Mouse (Mus musculus) heart, postnatal 10 days (tissue): Measurements from ENCODE around the gene Pbx3. TPM values are rescaled to one million over a fixed set of nuclear protein-coding genes. Genes with fewer than 3 reads are reported as not detected.

ENCODE experiments used
- DNase-seq, 2 experiments: peaks; one replicate each; pipeline ENCODE4 v3.0.0; 2021
- intact Hi-C: fragments of 180-260 bp; cut with DNase I; formaldehyde crosslinking; loops from one replicate; pipeline ENCODE4 v1.15.1; 2025
- total RNA-seq, 2 experiments: library from RNA; stranded (reverse); gene quantifications; 2 replicates each; pipeline ENCODE4 v1.2.3; 2021

Gene Pbx3
- total RNA-seq = 10 to 100 TPM; 16.2 to 17.2 TPM

- intact Hi-C loops = loop anchor here (2.0 to 10.0 kb wide), 4 partner anchors 34 to 620 kb away; partner anchors contain the start of gene Mapkap1
- peak; percentile 97 to 98 for DNase-seq
Measured at GRCm38 (mm10) chr2:34372305-34373301, at the start of gene Pbx3. Gene Pbx3 (minus strand): TSS chr2:34373142.

GRCm38 (mm10) chr2:34420256-34420655, 47.3 kb upstream of the Pbx3 start:
- intact Hi-C loops = no loop called here
- peak; percentile 7 for DNase-seq

GRCm38 (mm10) chr2:34409741-34410340, 36.9 kb upstream of the Pbx3 start:
- no peak for DNase-seq
- intact Hi-C loops = loop anchor here (5.0 to 10.0 kb wide), 2 partner anchors 107 to 235 kb away; no protein-coding TSS in a partner anchor

GRCm38 (mm10) chr2:34408341-34408740, 35.4 kb upstream of the Pbx3 start:
- DNase-seq = no peak
- intact Hi-C loops = loop anchor here (5.0 to 10.0 kb wide), 2 partner anchors 109 to 236 kb away; no protein-coding TSS in a partner anchor

- intact Hi-C loops = loop anchor here (2.0 to 10.0 kb wide), 3 partner anchors 35 to 237 kb away; partner anchors contain the start of gene Pbx3
- no peak for DNase-seq
Measured at GRCm38 (mm10) chr2:34407596-34407995, 34.7 kb upstream of the Pbx3 start.

GRCm38 (mm10) chr2:34406601-34407464, 33.9 kb upstream of the Pbx3 start, which contains the start of gene Mapkap1:
Gene Mapkap1 (plus strand): TSS chr2:34406771.
- peak; percentile 98 to 99 for DNase-seq
- intact Hi-C loops = loop anchor here (2.0 to 10.0 kb wide), 3 partner anchors 34 to 238 kb away; partner anchors contain the start of gene Pbx3

- no peak for DNase-seq
- intact Hi-C loops = no loop called here
Measured at GRCm38 (mm10) chr2:34399535-34399934, 26.6 kb upstream of the Pbx3 start.

- intact Hi-C loops = loop anchor here (10.0 kb wide), 1 partner anchor 256 kb away; no protein-coding TSS in a partner anchor
- DNase-seq = no peak
Measured at GRCm38 (mm10) chr2:34378930-34379329, 6.0 kb upstream of the Pbx3 start.

GRCm38 (mm10) chr2:34374349-34374748, 1.4 kb upstream of the Pbx3 start:
- intact Hi-C loops = loop anchor here (5.0 to 10.0 kb wide), 3 partner anchors 122 to 622 kb away; no protein-coding TSS in a partner anchor
- no peak for DNase-seq

GRCm38 (mm10) chr2:34373886-34374285, 944 bp upstream of the Pbx3 start:
- intact Hi-C loops = loop anchor here (2.0 to 10.0 kb wide), 4 partner anchors 33 to 622 kb away; partner anchors contain the start of gene Mapkap1
- no peak for DNase-seq

GRCm38 (mm10) chr2:34371441-34372304, 1.3 kb downstream of the Pbx3 start:
- DNase-seq = peak; percentile 64 to 65

GRCm38 (mm10) chr2:34370725-34371440, 2.1 kb downstream of the Pbx3 start:
- intact Hi-C loops = loop anchor here (2.0 to 10.0 kb wide), 4 partner anchors 16 to 619 kb away; no protein-coding TSS in a partner anchor
- peak; percentile 53 to 65 for DNase-seq

More at GRCm38 (mm10) chr2:34371441-34372304, 1.3 kb downstream of the Pbx3 start:
- intact Hi-C loops = loop anchor here (2.0 to 10.0 kb wide), 5 partner anchors 17 to 619 kb away; partner anchors contain the start of gene Mapkap1

GRCm38 (mm10) chr2:34370349-34370724, 2.6 kb downstream of the Pbx3 start:
- intact Hi-C loops = loop anchor here (2.0 to 10.0 kb wide), 4 partner anchors 16 to 618 kb away; no protein-coding TSS in a partner anchor

GRCm38 (mm10) chr2:34368396-34368795, 4.5 kb downstream of the Pbx3 start:
- DNase-seq = peak in 1 of 2 experiments; percentile 5
- intact Hi-C loops = no loop called here

More at GRCm38 (mm10) chr2:34370349-34370724, 2.6 kb downstream of the Pbx3 start:
- peak in 1 of 2 experiments; percentile 10 for DNase-seq

- DNase-seq = no peak
- intact Hi-C loops = no loop called here
Measured at GRCm38 (mm10) chr2:34367024-34367423, 5.9 kb downstream of the Pbx3 start.

GRCm38 (mm10) chr2:34363678-34364077, 9.3 kb downstream of the Pbx3 start:
- no peak for DNase-seq
- intact Hi-C loops = loop anchor here (5.0 kb wide), 1 partner anchor 159 kb away; no protein-coding TSS in a partner anchor

- intact Hi-C loops = loop anchor here (2.0 kb wide), 1 partner anchor 15 kb away; no protein-coding TSS in a partner anchor
- no peak for DNase-seq
Measured at GRCm38 (mm10) chr2:34355801-34356211, 17.1 kb downstream of the Pbx3 start.

- no peak for DNase-seq
- intact Hi-C loops = no loop called here
Measured at GRCm38 (mm10) chr2:34352006-34352405, 20.9 kb downstream of the Pbx3 start.
